Mouse (Mus musculus) gastrocnemius, postnatal 14 days (tissue): ENCODE measurements around the gene Gm13285. TPM values are rescaled to one million over a fixed set of nuclear protein-coding genes. Genes with fewer than 3 reads are reported as not detected.

ENCODE experiments used
- total RNA-seq, 2 experiments: library from RNA; stranded (reverse); gene quantifications; 2 replicates each; pipeline ENCODE4 v1.2.3; 2021

Gm13285 gene
- total RNA-seq, 2 experiments from 2014 or later = not detected

Other genes starting within 250 kb of the Gm13285 start
- not detected for gene Ifna15, start 241.4 kb upstream of the Gm13285 start, total RNA-seq
- gene Ifna14, start 227.9 kb upstream of the Gm13285 start, total RNA-seq = not detected
- gene Ifna9, start 207.3 kb upstream of the Gm13285 start, total RNA-seq = not detected
- gene Ifna12, start 196.3 kb upstream of the Gm13285 start, total RNA-seq = not detected
- not detected for gene C87499, start 165.3 kb upstream of the Gm13285 start, total RNA-seq
- not detected for gene Ifna13, start 155.2 kb upstream of the Gm13285 start, total RNA-seq
- not detected for gene Ifna16, start 122.7 kb upstream of the Gm13285 start, total RNA-seq
- not detected for gene Ifna2, start 115.8 kb upstream of the Gm13285 start, total RNA-seq
- not detected for gene Ifnab, start 108.3 kb upstream of the Gm13285 start, total RNA-seq
- gene Gm26566, start 77.9 kb upstream of the Gm13285 start, total RNA-seq = under 1 TPM in 1 of 2 experiments, not detected in 1; 0.41 TPM
- 10 to 100 TPM; 51.0 to 57.1 TPM for gene Klhl9, start 77.2 kb upstream of the Gm13285 start, total RNA-seq
- gene Gm13271, start 44.8 kb upstream of the Gm13285 start, total RNA-seq = not detected
- not detected for gene Gm13283, start 39.5 kb upstream of the Gm13285 start, total RNA-seq
- not detected for gene Gm13290, start 25.8 kb upstream of the Gm13285 start, total RNA-seq
- not detected for gene Gm13289, start 22.7 kb upstream of the Gm13285 start, total RNA-seq
- not detected for gene Gm13272, start 19.8 kb upstream of the Gm13285 start, total RNA-seq
- not detected for gene Ifnz, start 17.5 kb upstream of the Gm13285 start, total RNA-seq
- not detected for gene Gm13276, start 14.0 kb upstream of the Gm13285 start, total RNA-seq
- not detected for gene Gm13277, start 11.0 kb upstream of the Gm13285 start, total RNA-seq
- not detected for gene Gm13278, start 8.1 kb upstream of the Gm13285 start, total RNA-seq
- gene Gm13275, start 5.2 kb upstream of the Gm13285 start, total RNA-seq = not detected
- gene Gm13279, start 2.3 kb upstream of the Gm13285 start, total RNA-seq = not detected
- gene Gm13287, start 3.6 kb downstream of the Gm13285 start, total RNA-seq = not detected
- gene Gm13288, start 5.9 kb downstream of the Gm13285 start, total RNA-seq = not detected
- not detected for gene Ifna7, start 16.6 kb downstream of the Gm13285 start, total RNA-seq
- gene Ifna11, start 20.3 kb downstream of the Gm13285 start, total RNA-seq = not detected
- not detected for gene Ifna6, start 27.8 kb downstream of the Gm13285 start, total RNA-seq
- not detected for gene Ifna5, start 35.9 kb downstream of the Gm13285 start, total RNA-seq
- not detected for gene Ifna4, start 42.2 kb downstream of the Gm13285 start, total RNA-seq
- gene Ifna1, start 50.4 kb downstream of the Gm13285 start, total RNA-seq = not detected
- not detected for gene Ifne, start 80.5 kb downstream of the Gm13285 start, total RNA-seq